Mouse (Mus musculus) adrenal gland, adult 8-10 months (tissue): ENCODE measurements around the gene Lrpap1. TPM values are rescaled to one million over a fixed set of nuclear protein-coding genes. Genes with fewer than 3 reads are reported as not detected.

Source experiments
- DNase-seq: peaks from one replicate; pipeline ENCODE4 v3.0.0; 2022
- total RNA-seq, 4 experiments: library from RNA; stranded (reverse); gene quantifications; 2 replicates each; pipeline ENCODE4 v1.2.4; 2022

Gene Lrpap1
- total RNA-seq, 4 experiments from 2014 or later = 98.6 to 149 (median 115) TPM

- DNase-seq = peak; percentile 64
Measured at GRCm38 (mm10) chr5:35056604-35057432, 48.7 kb downstream of the Lrpap1 start, which contains the start of gene Dok7. TSS of gene Dok7 (plus strand) at chr5:35056766.

- DNase-seq = peak; percentile 74
Measured at GRCm38 (mm10) chr5:35055076-35055475, 50.5 kb downstream of the Lrpap1 start.

DNA sequence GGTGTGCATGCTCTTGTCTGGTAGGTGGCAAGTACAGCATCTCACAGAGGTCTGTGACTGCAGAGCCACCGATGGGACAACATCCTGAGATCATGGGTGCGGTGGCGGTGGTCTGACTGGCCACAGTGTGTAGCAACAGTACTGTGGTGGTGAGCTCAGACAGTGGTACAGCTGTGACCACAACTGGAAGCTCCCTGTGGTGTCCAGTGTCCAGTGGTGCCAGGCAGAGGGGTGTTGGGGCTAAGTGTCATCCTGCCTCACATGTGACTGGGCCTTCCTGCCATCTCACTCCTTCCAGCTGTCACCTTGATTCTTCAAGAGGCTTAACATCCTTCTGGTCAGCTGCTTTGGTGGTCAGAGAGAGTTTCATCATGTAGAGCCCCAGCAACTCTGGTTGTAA, 50.9 kb downstream of the Lrpap1 start:
- DNase-seq = no peak

- DNase-seq = no peak
Measured at GRCm38 (mm10) chr5:35050541-35050940, 55.0 kb downstream of the Lrpap1 start.

DNA sequence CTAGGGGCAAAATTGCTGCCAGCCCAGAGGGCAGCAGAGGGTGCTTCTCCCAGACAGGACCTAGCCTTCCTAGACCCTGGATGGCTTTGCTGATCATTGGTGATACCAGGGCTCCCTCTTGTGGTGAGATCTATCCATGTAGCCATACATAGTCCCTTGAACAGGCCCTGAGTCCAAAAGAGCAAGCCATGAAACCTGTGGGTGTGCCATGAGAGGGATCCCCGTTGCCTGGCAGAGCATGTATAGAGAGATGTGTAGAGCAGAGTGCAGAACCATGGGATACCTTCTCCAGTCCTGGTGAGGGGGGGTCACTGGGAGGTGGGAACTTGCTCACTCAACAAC, 62.5 kb downstream of the Lrpap1 start:
- DNase-seq = peak; percentile 50

- no peak for DNase-seq
Measured at GRCm38 (mm10) chr5:35042431-35043109, 63.0 kb downstream of the Lrpap1 start.

Other genes with a start within 250 kb of the Lrpap1 start
- 1 to 10 TPM; 1.1 to 2.8 (median 2.3) TPM for gene Msantd1, start 197.8 kb downstream of the Lrpap1 start, total RNA-seq
- 10 to 100 TPM; 20.0 to 27.2 (median 23.1) TPM for gene Rgs12, start 156.3 kb downstream of the Lrpap1 start, total RNA-seq
- 1 to 10 TPM in 1 of 4 experiments, under 1 TPM in 3; 0.30 to 1.7 (median 0.72) TPM for gene Hgfac, start 64.3 kb downstream of the Lrpap1 start, total RNA-seq
- gene Dok7, start 49.0 kb downstream of the Lrpap1 start, total RNA-seq = 10 to 100 TPM in 2 of 4 experiments, 1 to 10 TPM in 2; 4.5 to 25.5 (median 15.6) TPM
- gene Adra2c, start 172.6 kb upstream of the Lrpap1 start, total RNA-seq = 1 to 10 TPM; 1.1 to 2.1 (median 1.3) TPM